Mouse (Mus musculus) kidney, postnatal 36 days (tissue): ENCODE data around the gene Arhgef6.

Source experiments
- DNase-seq, 2 experiments: peaks; one replicate each; pipeline ENCODE4 v3.0.0; 2021 to 2022; ENCODE audit warnings: mixed read lengths in 2 of 2

The Arhgef6 gene

DNA sequence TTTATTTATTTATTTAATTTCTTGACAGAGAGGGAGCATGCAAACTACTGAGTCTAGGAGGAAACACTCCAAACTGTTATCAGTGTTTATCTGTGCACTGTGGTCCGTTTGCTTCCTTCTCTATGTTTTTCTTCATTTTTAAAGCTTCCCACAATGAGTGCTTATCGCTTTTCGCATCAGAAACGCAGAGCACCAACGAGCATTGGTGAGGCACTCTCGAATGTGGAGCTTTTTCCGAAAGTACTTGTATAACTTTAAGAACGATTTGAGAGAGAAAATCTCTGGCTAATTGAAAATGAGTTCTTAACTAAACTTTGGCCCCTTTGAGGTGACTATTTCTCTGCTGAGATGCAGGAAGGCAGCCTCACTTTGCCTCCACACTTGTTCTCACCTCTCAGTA is 151.2 kb downstream of the Arhgef6 start:
- DNase-seq, result no peak

DNA sequence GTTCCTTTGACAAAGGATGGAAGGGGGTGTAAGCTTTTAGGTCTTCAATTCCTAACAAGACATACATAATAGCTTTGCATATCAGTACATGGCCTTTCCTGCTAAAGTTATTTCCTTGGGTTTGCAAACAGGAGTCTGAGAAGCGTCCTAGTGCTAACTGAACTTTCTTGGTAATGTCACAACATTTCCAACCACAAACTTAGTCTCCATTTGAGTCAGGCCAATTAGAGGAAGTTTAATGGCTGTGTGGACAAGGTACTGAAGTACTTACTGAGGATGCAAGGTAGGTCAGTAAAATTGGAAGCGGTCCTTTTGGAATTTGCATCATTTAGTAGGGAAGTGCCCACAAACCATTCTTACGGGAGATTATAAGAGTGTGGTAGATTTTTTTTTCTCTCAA is 155.2 kb downstream of the Arhgef6 start:
- no peak for DNase-seq

DNA sequence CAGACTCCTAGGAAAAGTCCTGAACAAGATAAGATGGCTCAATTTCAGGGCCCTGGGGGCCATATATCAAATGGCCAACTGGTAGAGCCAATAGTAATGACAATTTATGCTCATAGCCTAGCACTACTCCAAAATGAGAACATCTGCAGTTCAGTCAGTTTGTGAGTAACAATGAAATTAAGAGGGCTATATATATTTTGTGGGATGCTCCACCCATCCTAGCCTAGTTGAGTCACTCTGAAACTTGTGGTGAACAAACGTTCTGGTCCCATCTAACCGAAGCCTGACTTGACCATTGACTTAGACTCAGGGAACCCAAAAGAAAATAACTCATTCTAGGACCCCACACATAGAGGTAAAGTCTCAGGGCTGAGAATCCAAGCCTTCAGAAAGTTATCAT is 156.1 kb downstream of the Arhgef6 start:
- DNase-seq, result no peak
